Mouse (Mus musculus) liver, postnatal 0 days (tissue): ENCODE measurements at regions not wholly inside any gene's neighbourhood (a gene's known extent, or its start where the extent isn't known, plus 50 kb on each side); places are given as distances from the start of the nearest gene placed in this dataset.

Experiments used
- CTCF ChIP-seq: sonication (generic); IDR thresholded peaks from 2 replicates; pipeline ENCODE4 v1.5.1; 2016; ENCODE audit warnings: antibody characterized with exemption, low read depth
- EP300 ChIP-seq: IDR thresholded peaks from 2 replicates; pipeline ENCODE4 v1.6.1; 2016; ENCODE audit warnings: antibody characterized with exemption, low read depth, mild to moderate bottlenecking

- no peak for TF ChIP-seq CTCF
- TF ChIP-seq EP300: no peak
These were observed 584.4 kb upstream of the Sox11 start for GRCm38 (mm10) chr12:27926730-27927129.
